Comparison of ENCODE assay signal across 26 mouse cellular contexts in genomic region chr5:55174839-55175238, GRCm38 (mm10).
"Had no signal": no experiment of that assay in that cellular context is flagged by ENCODE, and none has a peak within 500 bp of the region (broad histone marks: within the 10 kb centered on the region; RNA-seq: fewer than 3 reads in every experiment).

No protein-coding gene starts in this region.

- ATAC-seq: hindbrain, embryonic 16.5 days; inflammation-experienced regulatory T-cells, adult 6 months; intestine, embryonic 15.5 days had no signal

- H3K4me3 ChIP-seq: gastrocnemius, adult 2 months; heart, embryonic 10.5 days; heart, embryonic 12.5 days; hindbrain, embryonic 10.5 days; hindbrain, embryonic 12.5 days; intestine, embryonic 15.5 days; kidney, embryonic 15.5 days; layer of hippocampus, adult 2 months; left cerebral cortex, adult 2 months; limb, embryonic 10.5 days; limb, embryonic 12.5 days had no signal

- H3K9ac ChIP-seq: heart, embryonic 12.5 days; hindbrain, embryonic 12.5 days; hindbrain, embryonic 14.5 days; intestine, embryonic 15.5 days; kidney, embryonic 15.5 days; limb, embryonic 12.5 days had no signal

- H3K4me1 ChIP-seq: heart, embryonic 10.5 days; heart, embryonic 12.5 days; hindbrain, embryonic 10.5 days; hindbrain, embryonic 12.5 days; intestine, embryonic 15.5 days; kidney, embryonic 15.5 days; limb, embryonic 10.5 days; limb, embryonic 12.5 days had no signal

- H3K36me3 ChIP-seq: heart, embryonic 10.5 days; heart, embryonic 12.5 days; hindbrain, embryonic 10.5 days; hindbrain, embryonic 12.5 days; intestine, embryonic 15.5 days; kidney, embryonic 15.5 days; limb, embryonic 10.5 days; limb, embryonic 12.5 days had no signal

- H3K27me3 ChIP-seq: heart, embryonic 12.5 days; hindbrain, embryonic 12.5 days; intestine, embryonic 15.5 days; kidney, embryonic 15.5 days; limb, embryonic 12.5 days had no signal

- H3K4me2 ChIP-seq: heart, embryonic 12.5 days; hindbrain, embryonic 12.5 days; hindbrain, embryonic 14.5 days; intestine, embryonic 15.5 days; kidney, embryonic 15.5 days; limb, embryonic 12.5 days had no signal

- H3K9me3 ChIP-seq: heart, embryonic 10.5 days; heart, embryonic 12.5 days; hindbrain, embryonic 10.5 days; hindbrain, embryonic 12.5 days; intestine, embryonic 15.5 days; kidney, embryonic 15.5 days; limb, embryonic 10.5 days; limb, embryonic 12.5 days had no signal

- H3K27ac ChIP-seq: gastrocnemius, adult 2 months; heart, embryonic 10.5 days; hindbrain, embryonic 10.5 days; hindbrain, embryonic 12.5 days; hindbrain, embryonic 14.5 days; intestine, embryonic 15.5 days; kidney, embryonic 15.5 days; kidney, postnatal 0 days; layer of hippocampus, adult 2 months; left cerebral cortex, adult 2 months; limb, embryonic 10.5 days; limb, embryonic 12.5 days had no signal

- DNase-seq: gastrocnemius, adult 2 months; gastrocnemius, postnatal 10 days; gastrocnemius, postnatal 25 days; heart, adult 18-20 months; heart, postnatal 10 days; heart, postnatal 4 days; kidney, adult 11 months; kidney, adult 2 months; kidney, adult 9 months; kidney, postnatal 25 days; kidney, postnatal 4 days; liver had no signal
